Mouse (Mus musculus) cerebellum, postnatal 10 days (tissue): ENCODE measurements around the gene Trp53i11.

Source experiments
- DNase-seq, 2 experiments: peaks; one replicate each; pipeline ENCODE4 v3.0.0; 2021; ENCODE audit warnings: mixed read lengths in 2 of 2

The Trp53i11 gene

GRCm38 (mm10) chr2:93187323-93187996 is at the start of gene Trp53i11:
Gene Trp53i11 (plus strand): TSS chr2:93187548.
- peak; percentile 92 to 94 for DNase-seq

GRCm38 (mm10) chr2:93139476-93139875 is 47.9 kb upstream of the Trp53i11 start:
- no peak for DNase-seq

GRCm38 (mm10) chr2:93141329-93141728 is 46.0 kb upstream of the Trp53i11 start:
- DNase-seq: peak; percentile 80 to 88

GRCm38 (mm10) chr2:93142616-93143015 is 44.7 kb upstream of the Trp53i11 start:
- DNase-seq: peak; percentile 37 to 43

- DNase-seq: no peak
Observed at GRCm38 (mm10) chr2:93144126-93144525, 43.2 kb upstream of the Trp53i11 start.

- DNase-seq: peak; percentile 55 to 64
Observed at GRCm38 (mm10) chr2:93150009-93150408, 37.3 kb upstream of the Trp53i11 start.

- DNase-seq: peak in 1 of 2 experiments; percentile 31
Observed at GRCm38 (mm10) chr2:93150673-93151450, 36.5 kb upstream of the Trp53i11 start.

- DNase-seq: peak; percentile 83 to 85
Observed at GRCm38 (mm10) chr2:93152191-93152601, 35.2 kb upstream of the Trp53i11 start.

- DNase-seq: peak; percentile 98
Observed at GRCm38 (mm10) chr2:93152883-93153491, 34.4 kb upstream of the Trp53i11 start.

- DNase-seq: peak; percentile 66 to 71
Observed at GRCm38 (mm10) chr2:93153833-93154232, 33.5 kb upstream of the Trp53i11 start.

- DNase-seq: no peak
Observed at GRCm38 (mm10) chr2:93154486-93155032, 32.8 kb upstream of the Trp53i11 start.

GRCm38 (mm10) chr2:93160467-93161035 is 26.8 kb upstream of the Trp53i11 start:
- DNase-seq: peak; percentile 43 to 54

GRCm38 (mm10) chr2:93161914-93162664 is 25.3 kb upstream of the Trp53i11 start:
- no peak for DNase-seq

- DNase-seq: no peak
Observed at GRCm38 (mm10) chr2:93162791-93163190, 24.6 kb upstream of the Trp53i11 start.

- peak; percentile 67 to 69 for DNase-seq
Observed at GRCm38 (mm10) chr2:93163317-93163716, 24.0 kb upstream of the Trp53i11 start.

- no peak for DNase-seq
Observed at GRCm38 (mm10) chr2:93163750-93164335, 23.5 kb upstream of the Trp53i11 start.

GRCm38 (mm10) chr2:93166295-93166694 is 21.1 kb upstream of the Trp53i11 start:
- DNase-seq: no peak

GRCm38 (mm10) chr2:93166734-93167406 is 20.5 kb upstream of the Trp53i11 start:
- no peak for DNase-seq

- no peak for DNase-seq
Observed at GRCm38 (mm10) chr2:93170156-93170844, 17.0 kb upstream of the Trp53i11 start.

- peak; percentile 74 to 80 for DNase-seq
Observed at GRCm38 (mm10) chr2:93170845-93171200, 16.5 kb upstream of the Trp53i11 start.

- DNase-seq: no peak
Observed at GRCm38 (mm10) chr2:93171929-93172328, 15.4 kb upstream of the Trp53i11 start.
